Mouse (Mus musculus): ENCODE measurements around the gene Rad1.

DNA sequence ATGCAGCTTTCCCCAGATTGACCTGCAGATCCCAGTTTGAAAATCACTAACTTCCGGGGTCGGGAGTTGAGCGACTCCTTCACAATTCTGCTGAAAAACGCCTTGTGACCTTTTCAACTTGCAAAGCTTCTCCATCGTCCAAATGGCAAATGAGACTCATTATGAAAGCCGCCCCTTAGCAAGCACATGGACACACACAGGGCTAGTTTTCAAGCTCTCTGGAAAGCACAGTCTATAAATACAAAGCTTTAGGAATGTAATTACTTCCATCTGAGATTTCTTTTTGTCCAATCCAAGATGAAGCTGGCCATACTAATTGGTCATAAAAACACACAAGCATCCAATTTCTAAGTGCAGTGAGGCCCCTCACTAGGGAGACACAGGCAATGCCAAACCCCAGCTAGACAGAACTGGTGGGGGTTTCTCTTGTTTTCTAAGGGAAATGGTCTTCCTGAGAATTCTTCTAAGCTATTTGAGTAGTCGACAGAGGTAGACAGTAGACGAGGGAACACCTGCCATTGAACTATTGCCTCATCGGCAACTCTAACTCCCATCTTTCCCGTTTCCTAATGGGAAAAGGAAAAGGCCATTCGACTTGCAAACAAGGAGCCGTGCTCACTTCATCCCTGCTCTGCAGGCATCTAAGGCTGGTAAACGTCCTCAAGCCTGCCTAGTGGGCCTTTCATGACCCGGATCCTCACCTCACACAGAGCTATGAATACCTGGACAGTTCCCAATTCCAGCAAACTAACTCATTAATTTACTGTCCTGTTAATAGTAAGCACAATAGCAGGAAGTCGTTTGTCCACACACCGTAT lies 54.7 kb downstream of the Rad1 start:
- TF ChIP-seq EP300 (IDR thresholded peaks at IDR 0.05; ENCODE audit: low read depth) (no peak), CTCF (IDR thresholded peaks at IDR 0.05; ENCODE audit: low read depth) (no peak)
